Mouse (Mus musculus): Measurements from ENCODE around the gene Car3. TPM values are rescaled to one million over a fixed set of nuclear protein-coding genes. Genes with fewer than 3 reads are reported as not detected.

Gene Car3
- total RNA-seq, 2 experiments from 2014 or later: 20.3 to 63.9 TPM

- intact Hi-C loops (cut with DNase I): loop anchor here (5.0 to 10.0 kb wide), 2 partner anchors 223 to 371 kb away; no protein-coding TSS in a partner anchor
- no peak for DNase-seq (ENCODE audit: low spot score)
These were observed 8.1 kb downstream of the Car3 start for GRCm38 (mm10) chr3:14871386-14871785.

- intact Hi-C loops (cut with DNase I): loop anchor here (1.0 to 10.0 kb wide), 3 partner anchors 220 to 368 kb away; no protein-coding TSS in a partner anchor
- no peak for DNase-seq (ENCODE audit: low spot score)
These were observed 11.2 kb downstream of the Car3 start for GRCm38 (mm10) chr3:14874402-14875040.

- DNase-seq (ENCODE audit: low spot score): no peak
- intact Hi-C loops (cut with DNase I): loop anchor here (10.0 kb wide), 1 partner anchor 218 kb away; no protein-coding TSS in a partner anchor
These were observed 13.1 kb downstream of the Car3 start for GRCm38 (mm10) chr3:14876325-14876918.

- intact Hi-C loops (cut with DNase I): loop anchor here (10.0 kb wide), 1 partner anchor 217 kb away; no protein-coding TSS in a partner anchor
- DNase-seq (ENCODE audit: low spot score): no peak
These were observed 14.1 kb downstream of the Car3 start for GRCm38 (mm10) chr3:14877251-14877909.

GRCm38 (mm10) chr3:14878749-14879223 lies 15.5 kb downstream of the Car3 start:
- DNase-seq (ENCODE audit: low spot score): no peak
- intact Hi-C loops (cut with DNase I): loop anchor here (10.0 kb wide), 1 partner anchor 216 kb away; no protein-coding TSS in a partner anchor

GRCm38 (mm10) chr3:14879293-14879692 lies 16.0 kb downstream of the Car3 start:
- intact Hi-C loops (cut with DNase I): loop anchor here (10.0 kb wide), 1 partner anchor 216 kb away; no protein-coding TSS in a partner anchor
- DNase-seq (ENCODE audit: low spot score): no peak

GRCm38 (mm10) chr3:14880277-14880676 lies 17.0 kb downstream of the Car3 start:
- DNase-seq (ENCODE audit: low spot score): no peak
- intact Hi-C loops (cut with DNase I): no loop called here

GRCm38 (mm10) chr3:14882005-14882404 lies 18.7 kb downstream of the Car3 start:
- intact Hi-C loops (cut with DNase I): no loop called here
- no peak for DNase-seq (ENCODE audit: low spot score)

GRCm38 (mm10) chr3:14882756-14883155 lies 19.4 kb downstream of the Car3 start:
- intact Hi-C loops (cut with DNase I): no loop called here
- DNase-seq (ENCODE audit: low spot score): no peak

GRCm38 (mm10) chr3:14884826-14885225 lies 21.5 kb downstream of the Car3 start:
- intact Hi-C loops (cut with DNase I): no loop called here
- no peak for DNase-seq (ENCODE audit: low spot score)

GRCm38 (mm10) chr3:14886102-14887098 lies 23.1 kb downstream of the Car3 start, which contains the start of gene Car2:
TSS of gene Car2 (plus strand) at chr3:14886273.
- peak; percentile 5 for DNase-seq (ENCODE audit: low spot score)
- intact Hi-C loops (cut with DNase I): no loop called here

- intact Hi-C loops (cut with DNase I): no loop called here
- DNase-seq (ENCODE audit: low spot score): no peak
These were observed 23.9 kb downstream of the Car3 start for GRCm38 (mm10) chr3:14887134-14887666.

GRCm38 (mm10) chr3:14887686-14888295 lies 24.5 kb downstream of the Car3 start:
- intact Hi-C loops (cut with DNase I): no loop called here
- DNase-seq (ENCODE audit: low spot score): no peak

GRCm38 (mm10) chr3:14888549-14888948 lies 25.2 kb downstream of the Car3 start:
- no peak for DNase-seq (ENCODE audit: low spot score)
- intact Hi-C loops (cut with DNase I): no loop called here

GRCm38 (mm10) chr3:14889085-14889484 lies 25.8 kb downstream of the Car3 start:
- no peak for DNase-seq (ENCODE audit: low spot score)
- intact Hi-C loops (cut with DNase I): no loop called here

GRCm38 (mm10) chr3:14889716-14890409 lies 26.6 kb downstream of the Car3 start:
- DNase-seq (ENCODE audit: low spot score): no peak
- intact Hi-C loops (cut with DNase I): no loop called here

GRCm38 (mm10) chr3:14892991-14893390 lies 29.7 kb downstream of the Car3 start:
- DNase-seq (ENCODE audit: low spot score): no peak
- intact Hi-C loops (cut with DNase I): no loop called here

- intact Hi-C loops (cut with DNase I): no loop called here
- no peak for DNase-seq (ENCODE audit: low spot score)
These were observed 30.4 kb downstream of the Car3 start for GRCm38 (mm10) chr3:14893700-14894099.
